Mouse (Mus musculus) embryo, embryonic 10 days (tissue): ENCODE results near the gene Zfp579.
"Not testable (repeated sequence)": the region's sequence is repeated elsewhere in the genome, so short reads cannot be mapped to it uniquely, and the experiment has no call there.

Experiments
- DNase-seq: peaks from one replicate; pipeline ENCODE4 v3.0.0-alpha.2; 2015; ENCODE audit warnings: low spot score

The Zfp579 gene

GRCm38 (mm10) chr7:4996003-4996895, at the start of gene Zfp579:
Gene Zfp579 (minus strand): TSS chr7:4996158.
- peak; percentile 90 for DNase-seq

GRCm38 (mm10) chr7:5044981-5045380, 49.0 kb upstream of the Zfp579 start:
- no peak for DNase-seq

- DNase-seq: no peak
Measured at GRCm38 (mm10) chr7:5038940-5039339, 43.0 kb upstream of the Zfp579 start.

- DNase-seq: peak; percentile 91
Measured at GRCm38 (mm10) chr7:5038109-5038732, 42.3 kb upstream of the Zfp579 start, which contains the start of gene Zfp784. Gene Zfp784 (minus strand): TSS chr7:5038446.

GRCm38 (mm10) chr7:5037467-5037866, 41.5 kb upstream of the Zfp579 start:
- no peak for DNase-seq

- no peak for DNase-seq
Measured at GRCm38 (mm10) chr7:5037026-5037425, 41.1 kb upstream of the Zfp579 start.

GRCm38 (mm10) chr7:5036136-5036535, 40.2 kb upstream of the Zfp579 start:
- no peak for DNase-seq

- DNase-seq: no peak
Measured at GRCm38 (mm10) chr7:5035628-5036027, 39.7 kb upstream of the Zfp579 start.

GRCm38 (mm10) chr7:5033818-5034217, 37.9 kb upstream of the Zfp579 start, which contains the start of gene 4632433K11Rik:
Gene 4632433K11Rik (plus strand): TSS chr7:5034118.
- no peak for DNase-seq

GRCm38 (mm10) chr7:5031496-5031895, 35.5 kb upstream of the Zfp579 start:
- no peak for DNase-seq

- no peak for DNase-seq
Measured at GRCm38 (mm10) chr7:5030554-5031275, 34.8 kb upstream of the Zfp579 start.

- no peak for DNase-seq
Measured at GRCm38 (mm10) chr7:5029946-5030345, 34.0 kb upstream of the Zfp579 start.

GRCm38 (mm10) chr7:5029543-5029942, 33.6 kb upstream of the Zfp579 start:
- DNase-seq: no peak

GRCm38 (mm10) chr7:5021197-5021596, 25.2 kb upstream of the Zfp579 start:
- no peak for DNase-seq

GRCm38 (mm10) chr7:5020685-5021084, 24.7 kb upstream of the Zfp579 start:
- DNase-seq: peak; percentile 39

GRCm38 (mm10) chr7:5020000-5020681, 24.2 kb upstream of the Zfp579 start, which contains the start of the genes Zfp865 and Ccdc106:
Gene Zfp865 (plus strand): TSS chr7:5020376.
Gene Ccdc106 (plus strand): TSS chr7:5020553.
- peak; percentile 99 for DNase-seq

GRCm38 (mm10) chr7:5019576-5019975, 23.6 kb upstream of the Zfp579 start:
- not testable (repeated sequence) for DNase-seq

GRCm38 (mm10) chr7:5017931-5018330, 22.0 kb upstream of the Zfp579 start:
- DNase-seq: no peak

GRCm38 (mm10) chr7:5017352-5017751, 21.4 kb upstream of the Zfp579 start:
- no peak for DNase-seq

GRCm38 (mm10) chr7:5016920-5017319, 21.0 kb upstream of the Zfp579 start:
- DNase-seq: no peak

GRCm38 (mm10) chr7:5016057-5016456, 20.1 kb upstream of the Zfp579 start:
- DNase-seq: no peak
